Mouse (Mus musculus) T-helper 1 cell (primary cell): Measurements from ENCODE around the gene Frs3.

Experiments used
- in situ Hi-C: fragments of 300-600 bp; cut with MboI, MseI; formaldehyde crosslinking; loops from one replicate; pipeline ENCODE4 v1.15.1; 2025; ENCODE audit warnings: high pct_unique_total_duplicates

The Frs3 gene

DNA sequence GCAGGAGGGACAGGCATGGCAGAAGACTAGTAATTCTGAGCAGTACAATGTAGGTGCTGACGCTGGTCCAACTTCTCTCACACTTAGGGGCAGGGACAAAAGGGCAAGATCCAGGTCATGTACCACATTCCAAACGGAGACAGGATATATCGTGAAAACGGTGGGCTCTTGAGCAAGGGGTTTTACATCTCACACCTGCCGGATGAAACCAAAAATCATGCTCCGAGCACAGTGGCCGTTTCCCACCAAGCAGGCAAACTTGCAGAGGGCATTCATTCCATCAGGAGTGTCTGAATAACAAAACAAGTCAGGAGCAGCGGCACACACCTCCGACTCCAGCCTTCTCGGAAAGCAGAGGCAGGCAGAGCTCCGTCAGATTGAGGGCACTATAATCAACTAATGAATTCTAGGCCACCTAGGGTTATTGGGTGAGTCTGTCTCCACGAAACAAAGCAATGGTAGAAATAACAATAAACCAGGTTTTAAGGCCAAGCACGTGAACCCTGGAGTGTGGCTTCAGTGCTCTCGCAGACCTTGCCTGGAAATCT is 46.8 kb downstream of the Frs3 start:
- in situ Hi-C loops = no loop called here

DNA sequence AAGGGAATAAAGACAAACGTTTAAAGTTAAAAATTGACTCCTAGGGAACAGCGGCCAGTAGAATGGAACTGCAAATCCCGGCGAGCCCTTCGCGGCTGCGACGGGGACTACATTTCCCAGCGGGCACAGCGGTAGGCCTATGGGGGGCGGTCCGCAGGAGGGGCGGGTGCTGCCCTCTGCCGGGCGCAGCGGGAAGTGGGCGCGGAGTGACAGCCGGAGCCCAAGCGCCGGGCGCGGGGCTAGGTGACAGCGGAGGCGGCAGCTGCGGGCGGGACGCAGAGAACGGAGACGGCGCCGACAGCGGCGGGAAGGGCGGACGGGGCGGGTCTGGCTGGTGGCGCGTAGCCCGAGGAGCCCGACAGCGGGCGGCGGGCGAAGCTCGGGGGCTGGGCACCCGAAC is 48.0 kb downstream of the Frs3 start, which contains the start of gene Tfeb:
Gene Tfeb (plus strand): TSS at position 175 of the 400 bp plus-strand sequence.
- in situ Hi-C loops = no loop called here

DNA sequence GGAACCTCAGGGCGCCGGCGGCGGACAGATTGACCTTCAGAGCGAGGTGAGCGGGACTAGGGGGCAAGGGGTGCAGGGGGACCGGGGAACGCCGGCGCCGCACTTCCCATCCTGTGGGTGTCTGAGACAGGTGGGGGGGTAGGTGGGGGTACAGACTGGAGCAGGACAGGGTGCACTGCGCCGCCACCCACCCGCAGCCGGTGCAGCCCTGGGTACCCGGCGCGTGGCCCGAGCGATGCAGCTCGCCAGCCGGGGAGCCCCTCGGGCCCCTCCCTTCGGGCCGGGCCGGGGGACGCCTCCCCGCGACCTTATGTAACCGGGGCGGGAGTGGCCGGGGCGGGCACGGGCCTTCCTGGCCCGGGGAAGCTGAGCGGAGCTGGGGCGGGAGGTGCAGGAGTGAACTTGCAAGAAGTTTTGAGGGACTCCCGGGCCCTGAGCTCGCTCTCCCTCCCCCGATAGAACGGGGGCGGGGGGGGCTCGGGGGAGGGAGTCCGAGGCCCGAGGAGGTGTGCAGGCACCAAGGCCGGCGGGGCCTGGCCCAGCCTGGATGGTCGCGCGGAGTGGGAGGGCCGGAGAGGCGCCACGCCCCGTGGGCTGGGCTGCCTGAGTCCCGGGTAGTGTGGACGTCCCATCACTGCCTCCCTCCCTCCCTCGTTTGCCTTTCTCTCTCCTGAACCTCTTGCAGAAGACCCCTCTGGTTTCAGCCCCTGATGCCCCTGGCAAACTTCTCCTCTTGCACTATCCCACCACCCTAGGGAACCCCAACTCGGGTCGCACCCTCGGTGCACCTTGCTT is 48.6 kb downstream of the Frs3 start:
- in situ Hi-C loops = no loop called here

DNA sequence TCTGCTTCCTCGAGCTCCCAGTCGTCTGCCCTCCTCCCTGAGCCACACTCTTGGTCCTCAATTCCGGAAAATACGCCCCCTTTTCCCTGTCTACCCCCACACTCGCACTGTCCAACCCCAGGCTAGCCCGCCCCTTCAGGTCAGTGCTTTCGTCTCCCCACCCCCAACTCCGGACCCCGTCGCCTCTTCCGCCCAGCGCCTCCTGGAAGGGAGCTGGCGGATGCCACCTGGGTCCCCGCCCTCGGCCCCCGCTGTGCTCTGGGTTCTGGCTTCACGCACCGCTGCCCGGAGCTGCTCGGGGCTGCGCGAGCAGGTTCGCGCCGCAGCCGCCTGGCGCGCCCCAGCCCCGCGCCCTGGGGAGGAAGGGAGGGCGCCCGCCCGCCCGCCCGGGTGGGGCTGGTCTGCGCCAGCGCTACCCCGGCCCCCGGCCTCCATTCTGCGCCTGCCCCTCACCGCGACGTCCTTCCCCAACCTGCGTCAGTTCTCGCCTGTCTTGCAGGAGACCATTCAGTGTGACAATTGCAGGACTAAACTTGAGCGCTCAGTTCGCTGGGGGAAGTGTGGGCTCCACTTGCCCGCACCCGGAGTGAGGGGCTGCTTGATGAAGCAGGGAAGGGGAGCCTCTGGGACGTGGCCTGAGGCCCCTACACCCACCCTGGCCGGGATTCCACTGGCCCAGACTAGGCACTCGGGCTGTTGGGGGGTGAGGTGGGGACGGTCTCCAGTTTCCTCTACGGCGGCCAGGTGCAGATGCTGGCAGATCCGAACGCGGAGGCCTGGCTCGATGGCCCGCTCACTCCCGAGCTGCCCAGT is 49.4 kb downstream of the Frs3 start:
- in situ Hi-C loops = no loop called here

DNA sequence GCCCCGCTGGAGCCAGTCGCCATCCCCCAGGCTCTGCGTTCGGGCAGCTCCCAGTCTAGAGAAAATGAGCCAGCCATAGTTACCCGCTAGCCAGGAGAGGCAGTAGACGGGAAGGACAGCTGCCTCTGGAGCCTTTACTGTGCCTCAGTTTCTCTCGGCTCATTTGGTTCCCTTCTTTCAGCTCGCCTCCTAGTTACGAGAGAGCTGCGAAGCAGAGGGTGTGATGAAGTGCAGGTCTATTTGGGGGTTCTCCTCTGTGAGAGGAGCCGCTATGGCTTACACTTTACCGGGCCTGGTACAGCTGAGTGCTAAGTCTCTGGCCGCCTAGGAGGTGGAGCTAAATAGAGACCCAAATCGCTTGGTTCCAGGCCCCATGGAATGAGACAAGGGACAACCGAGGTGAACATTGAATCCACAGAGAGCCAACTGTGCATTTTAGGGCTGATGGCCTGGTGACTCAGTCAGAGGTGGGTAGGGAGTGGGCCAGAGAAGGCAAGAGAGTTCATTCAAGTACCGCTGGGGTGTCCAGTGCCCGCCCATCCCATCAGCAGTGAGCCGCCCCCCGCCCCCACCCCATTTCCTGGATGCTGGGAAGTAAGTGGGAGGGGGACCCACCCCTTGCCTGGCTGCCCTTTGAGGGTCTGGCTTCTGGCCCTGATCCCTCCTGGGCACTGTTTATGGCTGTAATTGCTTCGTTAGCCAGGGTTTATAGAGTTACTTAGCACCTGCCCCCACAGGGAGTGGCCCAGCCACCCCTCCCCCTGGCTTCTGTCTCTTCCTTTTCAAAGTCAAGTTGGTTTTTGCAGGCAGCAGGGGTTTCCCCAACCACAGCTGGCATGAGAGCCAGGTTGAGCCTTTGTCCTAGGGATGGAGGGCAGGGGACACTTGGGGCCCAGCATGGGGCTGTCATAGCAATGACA is 50.3 kb downstream of the Frs3 start:
- in situ Hi-C loops = no loop called here

DNA sequence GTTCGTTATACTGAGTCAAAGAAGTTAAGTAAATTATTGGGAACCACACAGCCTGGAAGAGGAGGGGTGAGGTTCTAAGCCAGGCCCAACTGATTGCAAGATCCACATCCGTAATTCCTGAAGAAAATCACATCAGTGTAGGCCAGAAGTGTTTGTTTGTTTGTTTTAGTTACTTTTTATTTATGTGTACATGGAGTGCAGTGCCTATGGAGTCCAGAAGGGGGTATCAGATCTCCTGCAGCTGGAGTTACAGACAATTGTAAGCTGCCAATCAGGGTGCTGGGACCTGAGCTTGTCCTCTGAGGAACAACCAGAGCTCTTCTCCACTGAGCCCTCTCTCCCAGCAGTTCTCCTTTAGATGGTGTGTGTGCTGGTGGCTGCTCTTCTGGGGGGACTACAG is 51.4 kb downstream of the Frs3 start:
- in situ Hi-C loops = no loop called here

DNA sequence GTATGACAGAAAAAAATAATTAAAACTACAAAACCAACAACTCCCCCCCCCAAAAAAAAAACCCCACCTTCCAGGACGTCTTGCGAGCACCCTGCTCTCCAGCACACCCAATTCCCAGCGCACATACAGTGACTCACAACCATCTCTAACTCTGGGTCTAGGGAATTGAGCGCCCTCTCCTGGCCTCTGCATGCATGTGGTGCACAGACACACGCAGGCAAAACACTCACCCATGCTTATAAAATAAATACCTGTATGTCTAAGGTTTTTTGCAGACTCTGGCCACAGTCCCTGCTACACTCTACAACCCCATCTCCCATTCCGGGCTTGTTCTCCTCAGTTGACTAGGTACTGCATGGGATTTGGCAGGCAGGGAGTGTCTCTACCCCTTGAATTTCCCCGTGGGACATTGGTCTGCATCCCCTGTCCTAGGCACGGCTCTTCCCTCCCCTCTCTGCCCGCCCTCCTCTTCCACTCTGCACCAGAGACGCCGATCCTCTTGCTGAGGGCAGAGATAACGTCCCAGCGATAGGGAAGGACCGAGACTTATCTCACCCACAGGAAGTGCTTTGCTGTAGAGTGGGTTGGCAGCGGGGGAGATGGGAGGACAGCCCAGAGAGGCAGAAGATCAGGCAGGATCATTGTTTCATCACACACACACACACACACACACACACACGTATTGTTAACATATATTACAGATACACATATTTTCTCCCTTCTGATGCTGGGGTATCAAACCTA is 54.3 kb downstream of the Frs3 start:
- in situ Hi-C loops = no loop called here

DNA sequence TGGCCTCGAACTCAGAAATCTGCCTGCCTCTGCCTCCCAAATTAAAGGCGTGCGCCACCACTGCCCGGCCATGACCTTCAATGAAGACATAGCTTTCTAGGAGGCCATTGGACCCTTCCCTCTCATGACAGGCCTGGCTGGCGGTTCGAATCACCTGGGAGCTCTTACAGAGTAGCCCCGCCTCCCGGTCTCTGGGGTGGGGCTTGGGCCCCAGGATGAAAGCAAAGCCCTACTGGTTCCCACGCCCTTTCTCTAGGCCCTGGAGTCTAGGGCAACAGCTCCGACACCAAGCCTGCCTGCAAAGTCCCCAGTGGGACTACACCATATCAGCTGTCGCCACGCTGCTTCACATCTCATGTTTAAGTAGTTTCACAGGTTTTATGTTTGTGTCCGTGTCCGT is 55.3 kb downstream of the Frs3 start:
- in situ Hi-C loops = no loop called here

DNA sequence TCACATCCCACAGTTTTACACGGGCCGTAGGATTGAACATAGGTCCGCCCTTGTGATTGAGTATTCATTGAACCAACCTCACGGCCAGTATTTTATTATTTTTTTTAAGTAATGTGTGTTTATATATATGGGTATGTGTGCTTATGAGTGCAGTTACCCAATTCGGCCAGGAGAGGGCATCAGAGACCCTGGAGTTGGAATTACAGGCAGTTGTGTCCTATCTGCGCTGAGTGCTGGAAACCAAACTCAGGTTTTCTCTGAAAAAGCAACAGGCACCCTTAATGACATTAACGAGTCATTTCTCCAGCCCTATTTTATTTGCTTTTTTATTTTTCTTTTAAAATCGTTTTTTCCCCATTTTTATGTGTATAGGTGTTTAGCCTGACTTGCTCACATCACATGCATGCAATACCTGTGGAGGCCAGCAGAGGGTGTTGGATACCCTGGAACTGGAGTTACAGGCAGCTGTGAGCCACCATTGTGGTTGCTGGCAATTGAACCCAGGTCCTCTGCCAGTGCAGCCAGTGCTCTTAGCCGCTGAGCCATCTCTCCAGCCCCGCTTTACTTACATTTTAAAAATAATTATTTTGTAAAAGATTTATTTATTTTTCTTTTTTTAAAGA is 56.0 kb downstream of the Frs3 start:
- in situ Hi-C loops = no loop called here

DNA sequence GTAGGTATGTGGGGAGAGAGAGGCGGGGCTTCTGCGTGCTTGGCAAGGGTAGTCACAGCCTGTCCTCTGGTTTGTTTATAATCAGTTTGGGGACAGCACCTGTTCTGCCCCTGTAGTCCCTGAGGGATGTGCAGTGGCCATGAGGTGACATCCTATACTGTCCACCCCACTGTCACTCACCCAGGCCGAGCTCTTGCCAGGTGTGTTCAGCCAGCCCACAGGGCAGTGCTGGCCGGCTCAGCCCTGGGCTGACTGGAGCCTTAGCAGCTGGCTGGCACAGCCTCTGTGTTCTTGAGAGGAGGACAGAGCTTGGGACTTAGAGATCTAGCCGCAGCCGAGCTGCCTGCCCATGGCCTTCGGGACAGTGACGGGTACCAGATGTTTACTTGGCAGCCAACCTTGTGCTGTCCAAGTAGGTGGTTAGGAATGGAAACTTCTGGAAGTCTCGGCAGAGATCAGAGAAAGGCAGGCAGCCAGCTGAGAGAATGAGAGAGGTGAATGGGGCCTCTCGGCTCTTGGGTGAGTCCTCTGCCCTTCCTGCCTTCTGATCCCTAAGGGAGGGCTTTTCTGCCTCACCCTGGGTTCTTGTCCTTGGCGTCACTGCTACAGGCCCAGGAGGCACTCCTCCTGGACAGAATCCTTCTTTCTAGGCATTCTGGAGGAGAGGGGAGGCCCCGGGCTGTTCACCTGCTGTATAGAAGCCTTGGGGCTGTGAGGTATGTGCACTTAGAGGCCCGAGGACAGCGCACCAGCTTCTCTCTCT is 60.1 kb downstream of the Frs3 start:
- in situ Hi-C loops = no loop called here

DNA sequence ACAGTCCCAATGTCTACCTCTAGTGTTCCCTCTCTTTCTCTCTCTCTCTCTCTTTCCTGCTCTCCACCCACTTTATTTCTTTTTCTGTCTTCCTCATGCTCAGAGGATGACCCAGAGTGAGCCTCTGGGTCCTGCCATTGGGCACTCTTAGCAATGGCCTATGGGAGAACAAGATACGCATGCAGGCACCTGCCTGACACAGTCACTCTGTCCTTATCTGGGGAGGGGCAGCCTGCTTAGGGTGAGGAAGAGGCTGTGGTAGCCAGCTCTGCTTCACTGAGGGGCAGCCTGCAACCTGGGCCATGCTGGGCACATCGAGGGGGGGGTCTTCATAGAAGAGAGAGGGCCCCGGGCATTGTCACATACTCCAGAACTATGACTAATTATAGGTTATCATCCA is 60.8 kb downstream of the Frs3 start:
- in situ Hi-C loops = no loop called here

DNA sequence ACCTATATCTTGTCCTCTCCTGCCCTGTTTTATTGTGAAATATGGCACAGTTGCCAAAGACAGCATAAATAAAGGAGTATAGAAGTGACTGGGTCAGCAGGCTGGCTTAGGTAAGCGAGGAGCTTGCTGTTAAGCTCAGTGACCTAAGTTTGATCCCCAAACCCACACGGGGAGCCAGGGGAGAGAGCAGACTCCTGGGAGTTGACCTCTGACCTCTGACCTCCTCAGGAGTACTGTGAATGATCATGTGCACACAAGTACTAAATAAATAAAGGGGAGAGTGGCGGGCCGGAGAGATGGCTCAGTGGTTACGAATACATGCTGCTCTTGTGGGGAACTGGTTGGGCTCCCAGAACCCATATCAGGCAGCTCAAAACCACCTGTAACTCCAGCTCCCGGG is 61.3 kb downstream of the Frs3 start:
- in situ Hi-C loops = no loop called here

DNA sequence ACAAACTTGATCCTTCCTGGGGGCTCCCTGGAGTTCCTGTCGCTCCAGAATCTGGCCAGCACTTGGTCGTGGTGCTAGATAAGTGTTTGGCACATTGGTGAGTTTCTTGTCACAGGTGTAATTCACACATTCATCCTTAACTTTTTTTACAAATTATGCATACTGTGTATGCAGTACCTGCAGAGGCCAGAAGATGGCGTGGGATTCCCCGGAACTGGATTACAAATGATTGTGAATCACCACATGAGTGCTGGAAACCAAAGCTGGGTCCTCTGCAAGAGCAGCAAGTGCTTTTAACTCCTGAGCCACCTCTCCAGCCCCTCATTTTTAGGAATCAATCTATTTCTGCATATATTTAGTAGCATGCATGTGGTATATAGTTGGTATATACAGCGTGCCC is 63.0 kb downstream of the Frs3 start:
- in situ Hi-C loops = no loop called here

DNA sequence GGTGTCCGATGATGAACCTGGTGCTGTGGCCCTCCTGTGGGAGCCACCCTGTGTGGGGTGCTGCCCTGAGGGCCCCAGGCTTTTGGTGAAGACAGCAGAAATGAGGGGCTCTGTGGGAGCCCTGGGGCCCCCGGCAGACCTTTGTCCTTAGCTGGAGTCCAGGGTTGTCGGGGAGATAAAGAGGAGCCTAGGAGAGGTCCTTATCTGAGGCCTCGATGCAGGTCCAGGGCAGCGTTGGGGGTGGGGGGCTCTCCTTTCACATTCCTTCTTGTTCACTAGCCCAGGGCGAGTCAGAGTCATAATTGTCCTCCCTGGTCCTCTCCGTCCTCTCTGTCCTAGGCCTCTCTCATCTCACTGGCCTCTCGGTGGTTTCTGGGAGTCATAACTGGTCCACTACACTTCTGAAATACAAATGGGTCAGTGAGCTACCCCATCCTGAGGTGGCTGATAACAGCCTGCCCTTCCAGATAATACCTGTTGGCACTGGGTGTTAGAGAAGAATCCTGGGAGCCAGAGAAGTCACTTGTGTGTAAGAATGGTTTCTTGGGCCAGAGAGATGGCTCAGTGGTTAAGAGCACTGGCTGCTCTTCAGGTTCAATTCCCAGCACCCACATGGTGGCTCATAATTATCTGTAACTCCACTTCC is 64.4 kb downstream of the Frs3 start:
- in situ Hi-C loops = no loop called here
